Mouse (Mus musculus) forebrain, embryonic 14.5 days (tissue): Measurements from ENCODE around the gene Sike1. TPM values are rescaled to one million over a fixed set of nuclear protein-coding genes. Genes with fewer than 3 reads are reported as not detected.

Source experiments
- ATAC-seq: fragments of 200-750 bp; cut with Nextera tagmentation; 2 replicates; pipeline ENCODE4 v1.8.0; 2017; ENCODE audit warnings: mild to moderate bottlenecking, moderate library complexity
- DNase-seq: peaks from one replicate; pipeline ENCODE4 v3.0.0-alpha.2; 2015; ENCODE audit warnings: low spot score
- H3K27ac ChIP-seq: fragments of 300-500 bp; sonication (generic); 2 replicates; pipeline ENCODE4 v1.5.1; 2014; ENCODE audit warnings: low read depth, mild to moderate bottlenecking, control low read depth, low read length, moderate library complexity
- H3K27me3 ChIP-seq: fragments of 300-500 bp; sonication (generic); replicated peaks from 2 replicates; pipeline ENCODE4 v1.6.1; 2014; ENCODE audit warnings: low read length, control low read depth, mixed read lengths; ENCODE audit not compliant: control insufficient read depth, insufficient read depth
- H3K36me3 ChIP-seq: fragments of 300-500 bp; sonication (generic); 2 replicates; pipeline ENCODE4 v1.6.1; 2014; ENCODE audit warnings: low read length, control low read depth; ENCODE audit not compliant: control insufficient read depth, insufficient read depth
- H3K4me1 ChIP-seq: fragments of 300-500 bp; sonication (generic); 2 replicates; pipeline ENCODE4 v1.6.1; 2014; ENCODE audit warnings: antibody characterized with exemption, low read length, control low read depth; ENCODE audit not compliant: control insufficient read depth, insufficient read depth
- H3K4me2 ChIP-seq: fragments of 300-500 bp; sonication (generic); 2 replicates; pipeline ENCODE4 v1.6.1; 2014; ENCODE audit warnings: mild to moderate bottlenecking, control low read depth, low read length
- H3K4me3 ChIP-seq: fragments of 300-500 bp; sonication (generic); 2 replicates; pipeline ENCODE4 v1.5.1; 2014; ENCODE audit warnings: low read depth, low read length, control low read depth
- H3K9ac ChIP-seq: fragments of 300-500 bp; sonication (generic); 2 replicates; pipeline ENCODE4 v1.6.1; 2014; ENCODE audit warnings: mild to moderate bottlenecking, low read length, control low read depth, moderate library complexity
- H3K9me3 ChIP-seq: fragments of 300-500 bp; sonication (generic); replicated peaks from 2 replicates; pipeline ENCODE4 v1.6.1; 2016; ENCODE audit warnings: low read length, control low read depth, mixed read lengths; ENCODE audit not compliant: control insufficient read depth
- WGBS: fragments of 180-500 bp; shearing (Covaris S2); extraction: QIAGEN DNeasy Blood & Tissue Kit; methylation state at CpG from one replicate; pipeline ENCODE4 v1.1.7; 2014; 5-methylcytosine and 5-hydroxymethylcytosine counted together
- polyA plus RNA-seq: library from polyadenylated mRNA; unstranded; fragments of >200 nt; fragmentation: Nextera tagmentation; extraction: Ambion mirVana; gene quantifications from 2 replicates; pipeline ENCODE4 v1.2.1, GENCODE M21; 2014

Gene Sike1
- polyA plus RNA-seq, 1 experiment from 2014 or later: 67.8 TPM

- 2% methylated on average over 10 of the region's 10 CpGs for WGBS
- Histone ChIP-seq H3K9me3 (no peaks in the 10 kb centered on the region), H3K4me3 (peak overlapping the region; percentile 74), H3K9ac (peak overlapping the region; percentile 89), H3K4me2 (peak overlapping the region; percentile 87), H3K36me3 (peaks cover 70% of the 10 kb centered on the region), H3K4me1 (peaks cover 7% of the 10 kb centered on the region; the same call in 1 of the 2 replicates), H3K27ac (peak overlapping the region; percentile 62; the same call in 1 of the 2 replicates), H3K27me3 (no peaks in the 10 kb centered on the region)
- DNase-seq (no peak), ATAC-seq (peak; percentile 54)
Measured at GRCm38 (mm10) chr3:103057752-103058151, 62.2 kb downstream of the Sike1 start.

Other genes with a start within 250 kb of the Sike1 start
- 0.23 TPM in 1 of 2 replicates, not detected in the other for gene Tshb, start 213.0 kb upstream of the Sike1 start, polyA plus RNA-seq
- gene Sycp1, start 59.6 kb upstream of the Sike1 start, polyA plus RNA-seq: not detected in 2 replicates
- gene Nr1h5, start 31.6 kb upstream of the Sike1 start, polyA plus RNA-seq: 0.09 TPM in 1 of 2 replicates, not detected in the other
- gene Csde1, start 24.7 kb downstream of the Sike1 start, polyA plus RNA-seq: 525 and 610 TPM in 2 replicates
- gene Nras, start 62.6 kb downstream of the Sike1 start, polyA plus RNA-seq: 108 and 120 TPM in 2 replicates
- not detected in 2 replicates for gene Ampd1, start 78.3 kb downstream of the Sike1 start, polyA plus RNA-seq
- 0.66 and 0.88 TPM in 2 replicates for gene Dennd2c, start 106.9 kb downstream of the Sike1 start, polyA plus RNA-seq
- 196 and 221 TPM in 2 replicates for gene Bcas2, start 175.9 kb downstream of the Sike1 start, polyA plus RNA-seq